Mouse (Mus musculus): Measurements from ENCODE around the gene Alpl.

GRCm38 (mm10) chr4:137838791-137839190 is 42.6 kb upstream of the Alpl start:
- TF ChIP-seq EP300 (IDR thresholded peaks at IDR 0.05), result no peak
- TF ChIP-seq CTCF (IDR thresholded peaks at IDR 0.05), result no peak
